Mouse (Mus musculus): Measurements from ENCODE around the gene Gm2056. TPM values are rescaled to one million over a fixed set of nuclear protein-coding genes. Genes with fewer than 3 reads are reported as not detected.
"Not testable (repeated sequence)": the region's sequence is repeated elsewhere in the genome, so short reads cannot be mapped to it uniquely, and the experiment has no call there.

Gm2056 gene
- not detected in 2 replicates for total RNA-seq (2015)
- not detected in 2 replicates for total RNA-seq (2017)

GRCm38 (mm10) chr12:88026704-88027103, at the start of gene Gm2056:
Gm2056 (plus strand) TSS chr12:88027004.
- ATAC-seq (ENCODE audit: poor library complexity, severe bottlenecking): not testable (repeated sequence)

- ATAC-seq (ENCODE audit: poor library complexity, severe bottlenecking): not testable (repeated sequence)
Measured at GRCm38 (mm10) chr12:87984000-87984399, 42.8 kb upstream of the Gm2056 start.

- ATAC-seq (ENCODE audit: poor library complexity, severe bottlenecking): not testable (repeated sequence)
Measured at GRCm38 (mm10) chr12:88004118-88004517, 22.7 kb upstream of the Gm2056 start.

- ATAC-seq (ENCODE audit: poor library complexity, severe bottlenecking): not testable (repeated sequence)
Measured at GRCm38 (mm10) chr12:88011548-88011947, 15.3 kb upstream of the Gm2056 start, which contains the start of gene Gm2075. Gm2075 (plus strand) TSS chr12:88011848.

- ATAC-seq (ENCODE audit: poor library complexity, severe bottlenecking): not testable (repeated sequence)
Measured at GRCm38 (mm10) chr12:88018671-88019070, 8.1 kb upstream of the Gm2056 start, which contains the start of gene Gm6803. Gm6803 (minus strand) TSS chr12:88018771.

- ATAC-seq (ENCODE audit: poor library complexity, severe bottlenecking): not testable (repeated sequence)
Measured at GRCm38 (mm10) chr12:88032250-88032649, 5.4 kb downstream of the Gm2056 start.

GRCm38 (mm10) chr12:88039062-88039461, 12.3 kb downstream of the Gm2056 start:
- not testable (repeated sequence) for ATAC-seq (ENCODE audit: poor library complexity, severe bottlenecking)

- not testable (repeated sequence) for ATAC-seq (ENCODE audit: poor library complexity, severe bottlenecking)
Measured at GRCm38 (mm10) chr12:88039703-88040102, 12.9 kb downstream of the Gm2056 start.

GRCm38 (mm10) chr12:88045226-88045625, 18.4 kb downstream of the Gm2056 start:
- ATAC-seq (ENCODE audit: poor library complexity, severe bottlenecking): not testable (repeated sequence)

Other genes starting within 250 kb of the Gm2056 start
- gene Gm21936, start 231.5 kb upstream of the Gm2056 start, total RNA-seq (2015): not detected in 2 replicates
- not detected in 2 replicates for gene Gm21936, start 231.5 kb upstream of the Gm2056 start, total RNA-seq (2017)
- not detected in 2 replicates for gene BB287469, start 210.4 kb upstream of the Gm2056 start, total RNA-seq (2015)
- gene BB287469, start 210.4 kb upstream of the Gm2056 start, total RNA-seq (2017): not detected in 2 replicates
- not detected in 2 replicates for gene Gm2001, start 184.7 kb upstream of the Gm2056 start, total RNA-seq (2015)
- not detected in 2 replicates for gene Gm2001, start 184.7 kb upstream of the Gm2056 start, total RNA-seq (2017)
- not detected in 2 replicates for gene Gm2016, start 152.9 kb upstream of the Gm2056 start, total RNA-seq (2015)
- gene Gm2016, start 152.9 kb upstream of the Gm2056 start, total RNA-seq (2017): not detected in 2 replicates
- not detected in 2 replicates for gene Gm2022, start 131.6 kb upstream of the Gm2056 start, total RNA-seq (2015)
- not detected in 2 replicates for gene Gm2022, start 131.6 kb upstream of the Gm2056 start, total RNA-seq (2017)
- gene Gm2035, start 107.1 kb upstream of the Gm2056 start, total RNA-seq (2015): not detected in 2 replicates
- gene Gm2035, start 107.1 kb upstream of the Gm2056 start, total RNA-seq (2017): not detected in 2 replicates
- not detected in 2 replicates for gene Gm2042, start 72.9 kb upstream of the Gm2056 start, total RNA-seq (2015)
- not detected in 2 replicates for gene Gm2042, start 72.9 kb upstream of the Gm2056 start, total RNA-seq (2017)
- gene Gm2075, start 15.2 kb upstream of the Gm2056 start, total RNA-seq (2015): not detected in 2 replicates
- not detected in 2 replicates for gene Gm2075, start 15.2 kb upstream of the Gm2056 start, total RNA-seq (2017)
- not detected in 2 replicates for gene Gm6803, start 8.2 kb upstream of the Gm2056 start, total RNA-seq (2015)
- gene Gm6803, start 8.2 kb upstream of the Gm2056 start, total RNA-seq (2017): not detected in 2 replicates
- gene Gm16368, start 56.7 kb downstream of the Gm2056 start, total RNA-seq (2015): not detected in 2 replicates
- gene Gm16368, start 56.7 kb downstream of the Gm2056 start, total RNA-seq (2017): not detected in 2 replicates
- gene Gm10436, start 155.1 kb downstream of the Gm2056 start, total RNA-seq (2015): not detected in 2 replicates
- not detected in 2 replicates for gene Gm10436, start 155.1 kb downstream of the Gm2056 start, total RNA-seq (2017)
- gene Gm8332, start 223.1 kb downstream of the Gm2056 start, total RNA-seq (2015): not detected in 2 replicates
- gene Gm8332, start 223.1 kb downstream of the Gm2056 start, total RNA-seq (2017): not detected in 2 replicates
- not detected in 2 replicates for gene Gm5662, start 247.5 kb downstream of the Gm2056 start, total RNA-seq (2015)
- gene Gm5662, start 247.5 kb downstream of the Gm2056 start, total RNA-seq (2017): not detected in 2 replicates